Mouse (Mus musculus) stomach, postnatal 0 days (tissue): ENCODE measurements around the gene Cmtm1. TPM values are rescaled to one million over a fixed set of nuclear protein-coding genes. Genes with fewer than 3 reads are reported as not detected.

Source experiments
- ATAC-seq: fragments of 200-750 bp; cut with Nextera tagmentation; 2 replicates; pipeline ENCODE4 v1.8.0; 2017; ENCODE audit not compliant: low FRiP score, low TSS enrichment
- DNase-seq: peaks from one replicate; pipeline ENCODE4 v3.0.0-alpha.2; 2016; ENCODE audit warnings: low spot score
- H3K27ac ChIP-seq: fragments of 300-500 bp; sonication (generic); replicated peaks from 2 replicates; pipeline ENCODE4 v1.5.1; 2014; ENCODE audit warnings: mild to moderate bottlenecking, control low read depth
- H3K27me3 ChIP-seq: fragments of 300-500 bp; sonication (generic); 2 replicates; pipeline ENCODE4 v1.6.1; 2014; ENCODE audit warnings: low read length; ENCODE audit not compliant: control insufficient read depth, insufficient read depth
- H3K36me3 ChIP-seq: fragments of 300-500 bp; sonication (generic); 2 replicates; pipeline ENCODE4 v1.6.1; 2014; ENCODE audit warnings: low read length, mixed read lengths; ENCODE audit not compliant: control insufficient read depth, insufficient read depth
- H3K4me1 ChIP-seq: fragments of 300-500 bp; sonication (generic); replicated peaks from 2 replicates; pipeline ENCODE4 v1.6.1; 2014; ENCODE audit warnings: antibody characterized with exemption; ENCODE audit not compliant: control insufficient read depth, insufficient read depth
- H3K4me2 ChIP-seq: fragments of 300-500 bp; sonication (generic); replicated peaks from 2 replicates; pipeline ENCODE4 v1.6.1; 2014; ENCODE audit warnings: low read depth, mild to moderate bottlenecking, control low read depth, moderate library complexity
- H3K4me3 ChIP-seq: fragments of 300-500 bp; sonication (generic); 2 replicates; pipeline ENCODE4 v1.5.1; 2014; ENCODE audit warnings: low read depth, low read length, control low read depth
- H3K9ac ChIP-seq: fragments of 300-500 bp; sonication (generic); 2 replicates; pipeline ENCODE4 v1.6.1; 2014; ENCODE audit warnings: mild to moderate bottlenecking, low read length, control low read depth, mixed read lengths
- H3K9me3 ChIP-seq: fragments of 300-500 bp; sonication (generic); 2 replicates; pipeline ENCODE4 v1.6.1; 2016; ENCODE audit warnings: low read length; ENCODE audit not compliant: control insufficient read depth
- CTCF ChIP-seq: IDR thresholded peaks from 2 replicates; pipeline ENCODE4 v1.5.1; 2016; ENCODE audit warnings: antibody characterized with exemption, low read depth, mild to moderate bottlenecking, moderate library complexity
- EP300 ChIP-seq: optimal IDR thresholded peaks from 2 replicates; pipeline ENCODE3; 2016; ENCODE audit warnings: antibody characterized with exemption
- WGBS: fragments of 180-500 bp; shearing (Covaris S2); extraction: QIAGEN DNeasy Blood & Tissue Kit; methylation state at CpG from one replicate; pipeline ENCODE4 v1.1.7; 2014; 5-methylcytosine and 5-hydroxymethylcytosine counted together
- polyA plus RNA-seq: library from polyadenylated mRNA; unstranded; fragments of >200 nt; fragmentation: Nextera tagmentation; extraction: Ambion mirVana; gene quantifications from 2 replicates; pipeline ENCODE4 v1.2.1, GENCODE M21; 2015

Cmtm1 gene
- polyA plus RNA-seq, 1 experiment from 2014 or later = not detected

DNA sequence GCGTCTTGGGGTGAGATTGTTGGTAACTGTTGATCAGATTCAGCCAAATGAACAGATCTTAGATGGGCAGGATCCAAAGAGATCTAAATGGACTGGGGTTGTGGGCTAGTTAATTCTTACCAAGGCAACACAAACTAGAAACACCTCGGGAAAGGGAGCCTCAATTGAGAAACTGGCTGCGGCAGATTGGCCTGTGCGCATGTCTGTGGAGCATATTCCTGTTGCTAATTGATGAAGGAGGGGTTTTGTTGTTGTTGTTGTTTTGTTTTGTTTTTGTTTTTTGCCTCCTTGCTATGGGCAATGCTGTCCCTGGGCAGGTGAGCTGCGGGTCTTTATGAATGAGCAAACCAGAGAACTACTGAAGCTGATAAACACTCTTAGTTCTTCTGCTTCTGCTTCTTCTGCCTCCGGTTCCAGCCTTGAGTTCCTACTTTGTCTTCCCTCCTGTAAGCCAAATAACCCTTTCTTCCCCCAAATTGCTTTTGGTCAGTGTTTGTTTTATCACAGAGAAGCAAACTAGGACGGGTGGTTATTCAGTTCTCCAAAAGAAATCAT is 60.4 kb downstream of the Cmtm1 start:
- H3K27ac ChIP-seq = no peak overlapping the region
- H3K4me1 ChIP-seq = peaks cover 6% of the 10 kb centered on the region
- DNase-seq = no peak
- no peaks in the 10 kb centered on the region for H3K27me3 ChIP-seq
- no peak overlapping the region for H3K4me2 ChIP-seq
- H3K4me3 ChIP-seq = no peak overlapping the region
- no peak for ATAC-seq
- TF ChIP-seq CTCF (no peak), EP300 (no peak)
- 84% methylated on average over 7 of the region's 7 CpGs for WGBS
- no peak overlapping the region for H3K9ac ChIP-seq
- no peaks in the 10 kb centered on the region; the same call in 1 of the 2 replicates for H3K36me3 ChIP-seq
- H3K9me3 ChIP-seq = no peaks in the 10 kb centered on the region

GRCm38 (mm10) chr8:104248276-104248675 is 61.7 kb downstream of the Cmtm1 start, which contains the start of gene Tk2:
Gene Tk2, minus strand, starts transcription at chr8:104248558.
- H3K27me3 ChIP-seq = no peaks in the 10 kb centered on the region
- H3K4me1 ChIP-seq = peaks cover 6% of the 10 kb centered on the region
- DNase-seq = peak; percentile 93
- H3K4me3 ChIP-seq = peak within 1 kb of the TSS; percentile 88
- peak within 1 kb of the TSS; percentile 89 for H3K4me2 ChIP-seq
- peak within 1 kb of the TSS; percentile 74 for H3K27ac ChIP-seq
- no peaks in the 10 kb centered on the region for H3K9me3 ChIP-seq
- under 1% methylated on average over 28 of the region's 28 CpGs for WGBS
- TF ChIP-seq EP300 (no peak), CTCF (no peak)
- no peaks in the 10 kb centered on the region; the same call in 1 of the 2 replicates for H3K36me3 ChIP-seq
- peak within 1 kb of the TSS; percentile 86 for H3K9ac ChIP-seq
- peak; percentile 88 for ATAC-seq

GRCm38 (mm10) chr8:104247908-104248275 is 62.1 kb downstream of the Cmtm1 start:
- H3K27me3 ChIP-seq = no peaks in the 10 kb centered on the region
- WGBS = 3% methylated on average over 11 of the region's 11 CpGs
- H3K9ac ChIP-seq = peak overlapping the region; percentile 86
- peak overlapping the region; percentile 89 for H3K4me2 ChIP-seq
- H3K4me1 ChIP-seq = peaks cover 6% of the 10 kb centered on the region
- DNase-seq (peak; percentile 50), ATAC-seq (no peak)
- peak overlapping the region; percentile 74 for H3K27ac ChIP-seq
- no peaks in the 10 kb centered on the region for H3K9me3 ChIP-seq
- H3K36me3 ChIP-seq = no peaks in the 10 kb centered on the region; the same call in 1 of the 2 replicates
- no peak for TF ChIP-seq CTCF
- TF ChIP-seq EP300 = no peak
- peak overlapping the region; percentile 88 for H3K4me3 ChIP-seq

- WGBS = 58% methylated on average over 22 of the region's 22 CpGs
- no peak for TF ChIP-seq EP300
- TF ChIP-seq CTCF = no peak
- H3K4me1 ChIP-seq = peaks cover 6% of the 10 kb centered on the region
- ATAC-seq (no peak), DNase-seq (peak; percentile 32)
- no peaks in the 10 kb centered on the region for H3K9me3 ChIP-seq
- H3K4me2 ChIP-seq = peak overlapping the region; percentile 89
- no peaks in the 10 kb centered on the region; the same call in 1 of the 2 replicates for H3K36me3 ChIP-seq
- peak overlapping the region; percentile 74 for H3K27ac ChIP-seq
- peak overlapping the region; percentile 86 for H3K9ac ChIP-seq
- H3K27me3 ChIP-seq = no peaks in the 10 kb centered on the region
- peak overlapping the region; percentile 88 for H3K4me3 ChIP-seq
These were observed 62.7 kb downstream of the Cmtm1 start for GRCm38 (mm10) chr8:104247054-104247907.

- Histone ChIP-seq H3K36me3 (no peaks in the 10 kb centered on the region; the same call in 1 of the 2 replicates), H3K9me3 (no peaks in the 10 kb centered on the region), H3K9ac (no peak overlapping the region), H3K4me2 (no peak overlapping the region), H3K27ac (0 out of 2 replicates have a peak overlapping the region, but pooled peaks have one; percentile 24), H3K4me1 (peaks cover 6% of the 10 kb centered on the region), H3K27me3 (no peaks in the 10 kb centered on the region), H3K4me3 (no peak overlapping the region)
- DNase-seq (no peak), ATAC-seq (no peak)
- 75% methylated on average over 4 of the region's 4 CpGs for WGBS
- no peak for TF ChIP-seq CTCF
- no peak for TF ChIP-seq EP300
These were observed 63.3 kb downstream of the Cmtm1 start for GRCm38 (mm10) chr8:104246621-104247020.

Other genes with a start within 250 kb of the Cmtm1 start
- 8.2 and 8.7 TPM in 2 replicates for gene Cdh5, start 208.5 kb downstream of the Cmtm1 start, polyA plus RNA-seq
- 0.81 and 0.88 TPM in 2 replicates for gene Bean1, start 139.7 kb downstream of the Cmtm1 start, polyA plus RNA-seq
- gene Tk2, start 61.6 kb downstream of the Cmtm1 start, polyA plus RNA-seq = 11.0 and 13.4 TPM in 2 replicates
- gene Cklf, start 59.3 kb downstream of the Cmtm1 start, polyA plus RNA-seq = 24.1 and 25.3 TPM in 2 replicates
- gene Cmtm2a, start 17.0 kb downstream of the Cmtm1 start, polyA plus RNA-seq = not detected in 2 replicates
- gene Gm45711, start 64 bp downstream of the Cmtm1 start, polyA plus RNA-seq = not detected in 2 replicates
- not detected in 2 replicates for gene Gm11020, start 11.4 kb upstream of the Cmtm1 start, polyA plus RNA-seq
- gene Cmtm2b, start 12.1 kb upstream of the Cmtm1 start, polyA plus RNA-seq = not detected in 2 replicates
- gene Cmtm3, start 29.3 kb upstream of the Cmtm1 start, polyA plus RNA-seq = 48.4 and 52.1 TPM in 2 replicates
- gene Cmtm4, start 85.7 kb upstream of the Cmtm1 start, polyA plus RNA-seq = 4.6 and 4.8 TPM in 2 replicates
- gene Dync1li2, start 132.9 kb upstream of the Cmtm1 start, polyA plus RNA-seq = 31.9 and 33.0 TPM in 2 replicates
- 0.18 and 0.33 TPM in 2 replicates for gene Terb1, start 199.8 kb upstream of the Cmtm1 start, polyA plus RNA-seq
- 59.2 and 64.1 TPM in 2 replicates for gene Nae1, start 224.5 kb upstream of the Cmtm1 start, polyA plus RNA-seq
- gene Car7, start 224.5 kb upstream of the Cmtm1 start, polyA plus RNA-seq = 1.2 and 1.3 TPM in 2 replicates